Mouse (Mus musculus): ENCODE data around the gene Gpr132. TPM values are rescaled to one million over a fixed set of nuclear protein-coding genes. Genes with fewer than 3 reads are reported as not detected.
"Not testable (repeated sequence)": the region's sequence is repeated elsewhere in the genome, so short reads cannot be mapped to it uniquely, and the experiment has no call there.

Gene Gpr132
- polyA plus RNA-seq, 1 experiment from 2014 or later: 0.53 TPM

GRCm38 (mm10) chr12:112823221-112823620 lies 44.8 kb downstream of the Gpr132 start:
- Histone ChIP-seq H3K36me3 (ENCODE audit: control insufficient read depth, insufficient read depth, low read length) (peaks cover 33% of the 10 kb centered on the region), H3K27me3 (replicated peaks; ENCODE audit: control insufficient read depth, insufficient read depth, low read length) (no peaks in the 10 kb centered on the region), H3K9ac (ENCODE audit: low read depth, low read length) (no peak overlapping the region), H3K27ac (ENCODE audit: low read depth, low read length) (no peak overlapping the region), H3K9me3 (ENCODE audit: control insufficient read depth, low read length) (no peaks in the 10 kb centered on the region), H3K4me2 (peak overlapping the region; percentile 2), H3K4me1 (replicated peaks; ENCODE audit: control insufficient read depth, insufficient read depth, low read length) (peaks cover 56% of the 10 kb centered on the region), H3K4me3 (ENCODE audit: low read depth, low read length) (no peak overlapping the region)
- ATAC-seq (replicated peaks; ENCODE audit: low FRiP score): no peak
- DNase-seq (ENCODE audit: low spot score): no peak
- 50% methylated on average over 4 of the region's 4 CpGs for WGBS

DNA sequence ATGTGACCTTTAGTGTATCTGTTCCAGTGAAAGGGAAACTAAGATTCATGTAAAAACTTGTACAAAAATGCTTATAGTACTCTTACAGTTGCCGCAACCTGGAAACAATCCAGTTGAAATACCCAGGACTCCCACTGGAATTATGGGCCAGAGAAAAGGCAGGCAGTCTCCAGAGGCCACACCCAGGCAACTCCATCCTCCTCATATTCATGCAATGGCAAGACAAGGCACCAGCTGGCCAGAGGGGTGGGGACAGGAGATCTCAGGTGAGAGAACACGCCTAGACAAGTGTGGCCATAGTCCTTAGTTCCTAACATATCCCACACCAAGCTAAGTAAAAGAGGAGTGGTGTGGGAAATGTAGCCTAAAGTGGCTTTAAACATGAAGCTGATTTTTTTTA lies 45.4 kb downstream of the Gpr132 start:
- Histone ChIP-seq H3K27me3 (replicated peaks; ENCODE audit: control insufficient read depth, insufficient read depth, low read length) (no peaks in the 10 kb centered on the region), H3K9me3 (ENCODE audit: control insufficient read depth, low read length) (no peaks in the 10 kb centered on the region), H3K27ac (ENCODE audit: low read depth, low read length) (no peak overlapping the region), H3K4me1 (replicated peaks; ENCODE audit: control insufficient read depth, insufficient read depth, low read length) (peaks cover 52% of the 10 kb centered on the region), H3K36me3 (ENCODE audit: control insufficient read depth, insufficient read depth, low read length) (peaks cover 34% of the 10 kb centered on the region), H3K9ac (ENCODE audit: low read depth, low read length) (no peak overlapping the region), H3K4me2 (peak overlapping the region; percentile 16; the same call in 1 of the 2 replicates), H3K4me3 (ENCODE audit: low read depth, low read length) (no peak overlapping the region)
- DNase-seq (ENCODE audit: low spot score) (no peak), ATAC-seq (replicated peaks; ENCODE audit: low FRiP score) (no peak)
- 77% methylated on average over 2 of the region's 2 CpGs for WGBS

- DNase-seq (ENCODE audit: low spot score): no peak
- Histone ChIP-seq H3K4me3 (ENCODE audit: low read depth, low read length) (no peak overlapping the region), H3K9me3 (ENCODE audit: control insufficient read depth, low read length) (no peaks in the 10 kb centered on the region), H3K27ac (ENCODE audit: low read depth, low read length) (no peak overlapping the region), H3K27me3 (replicated peaks; ENCODE audit: control insufficient read depth, insufficient read depth, low read length) (no peaks in the 10 kb centered on the region), H3K36me3 (ENCODE audit: control insufficient read depth, insufficient read depth, low read length) (peaks cover 31% of the 10 kb centered on the region), H3K4me1 (replicated peaks; ENCODE audit: control insufficient read depth, insufficient read depth, low read length) (peaks cover 45% of the 10 kb centered on the region), H3K4me2 (no peak overlapping the region; the same call in 1 of the 2 replicates), H3K9ac (ENCODE audit: low read depth, low read length) (no peak overlapping the region)
- no peak for ATAC-seq (replicated peaks; ENCODE audit: low FRiP score)
- WGBS: 52% methylated on average over 4 of the region's 4 CpGs
Measured at GRCm38 (mm10) chr12:112821974-112822373, 46.1 kb downstream of the Gpr132 start.

GRCm38 (mm10) chr12:112821216-112821615 lies 46.8 kb downstream of the Gpr132 start:
- WGBS: 23% methylated on average over 1 of the region's 1 CpGs
- no peak for DNase-seq (ENCODE audit: low spot score)
- H3K4me2 ChIP-seq: no peak overlapping the region
- no peak overlapping the region for H3K9ac ChIP-seq (ENCODE audit: low read depth, low read length)
- H3K9me3 ChIP-seq (ENCODE audit: control insufficient read depth, low read length): no peaks in the 10 kb centered on the region
- no peak overlapping the region for H3K27ac ChIP-seq (ENCODE audit: low read depth, low read length)
- H3K4me3 ChIP-seq (ENCODE audit: low read depth, low read length): no peak overlapping the region
- peaks cover 30% of the 10 kb centered on the region for H3K36me3 ChIP-seq (ENCODE audit: control insufficient read depth, insufficient read depth, low read length)
- no peaks in the 10 kb centered on the region for H3K27me3 ChIP-seq (replicated peaks; ENCODE audit: control insufficient read depth, insufficient read depth, low read length)
- peak; percentile 42 for ATAC-seq (replicated peaks; ENCODE audit: low FRiP score)
- H3K4me1 ChIP-seq (replicated peaks; ENCODE audit: control insufficient read depth, insufficient read depth, low read length): peaks cover 38% of the 10 kb centered on the region

DNA sequence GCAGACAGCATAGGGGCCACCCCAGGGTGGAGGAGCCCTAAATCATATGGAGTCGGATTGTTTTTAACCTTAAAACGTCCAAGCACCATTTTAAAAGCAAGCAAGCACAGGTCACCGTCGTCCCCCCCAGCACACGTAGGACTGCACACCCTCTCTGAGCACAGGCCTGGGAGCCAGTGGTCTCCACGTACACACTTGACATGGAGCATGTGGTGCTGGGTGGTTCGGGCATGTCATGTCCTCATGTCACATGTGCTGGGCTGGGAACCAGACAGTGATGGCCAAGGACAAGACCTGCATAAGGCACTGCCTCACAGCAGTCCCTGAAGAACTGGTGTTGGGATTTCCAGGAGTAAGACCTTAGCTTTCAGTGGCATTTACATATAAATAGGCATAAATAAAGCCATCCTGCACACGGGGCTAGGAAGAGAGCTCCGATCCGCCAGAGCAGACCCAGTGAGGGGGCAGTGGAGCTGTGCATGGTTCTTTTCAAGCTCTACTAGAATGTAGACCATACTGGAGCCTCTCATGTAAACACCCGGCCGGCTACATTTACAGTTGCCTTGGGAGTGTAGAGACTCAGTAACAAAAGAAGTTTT lies 47.5 kb downstream of the Gpr132 start:
- Histone ChIP-seq H3K4me2 (no peak overlapping the region), H3K4me1 (replicated peaks; ENCODE audit: control insufficient read depth, insufficient read depth, low read length) (peaks cover 35% of the 10 kb centered on the region), H3K9ac (ENCODE audit: low read depth, low read length) (no peak overlapping the region), H3K4me3 (ENCODE audit: low read depth, low read length) (no peak overlapping the region), H3K27ac (ENCODE audit: low read depth, low read length) (no peak overlapping the region), H3K9me3 (ENCODE audit: control insufficient read depth, low read length) (no peaks in the 10 kb centered on the region), H3K36me3 (ENCODE audit: control insufficient read depth, insufficient read depth, low read length) (peaks cover 30% of the 10 kb centered on the region), H3K27me3 (replicated peaks; ENCODE audit: control insufficient read depth, insufficient read depth, low read length) (no peaks in the 10 kb centered on the region)
- ATAC-seq (replicated peaks; ENCODE audit: low FRiP score): no peak
- 88% methylated on average over 12 of the region's 12 CpGs for WGBS
- DNase-seq (ENCODE audit: low spot score): no peak

GRCm38 (mm10) chr12:112819057-112819662 lies 48.9 kb downstream of the Gpr132 start:
- Histone ChIP-seq H3K9me3 (ENCODE audit: control insufficient read depth, low read length) (no peaks in the 10 kb centered on the region), H3K27me3 (replicated peaks; ENCODE audit: control insufficient read depth, insufficient read depth, low read length) (no peaks in the 10 kb centered on the region), H3K4me3 (ENCODE audit: low read depth, low read length) (no peak overlapping the region), H3K9ac (ENCODE audit: low read depth, low read length) (no peak overlapping the region), H3K36me3 (ENCODE audit: control insufficient read depth, insufficient read depth, low read length) (peaks cover 28% of the 10 kb centered on the region), H3K4me1 (replicated peaks; ENCODE audit: control insufficient read depth, insufficient read depth, low read length) (peaks cover 26% of the 10 kb centered on the region), H3K27ac (ENCODE audit: low read depth, low read length) (no peak overlapping the region), H3K4me2 (no peak overlapping the region)
- DNase-seq (ENCODE audit: low spot score) (no peak), ATAC-seq (replicated peaks; ENCODE audit: low FRiP score) (no peak)
- WGBS: 87% methylated on average over 8 of the region's 8 CpGs

GRCm38 (mm10) chr12:112816866-112817265 lies 51.2 kb downstream of the Gpr132 start:
- H3K36me3 ChIP-seq (ENCODE audit: control insufficient read depth, insufficient read depth, low read length): peaks cover 23% of the 10 kb centered on the region
- not testable (repeated sequence) for DNase-seq (ENCODE audit: low spot score); H3K4me1 ChIP-seq (replicated peaks; ENCODE audit: control insufficient read depth, insufficient read depth, low read length); H3K27me3 ChIP-seq (replicated peaks; ENCODE audit: control insufficient read depth, insufficient read depth, low read length); H3K4me2 ChIP-seq; H3K9ac ChIP-seq (ENCODE audit: low read depth, low read length); H3K4me3 ChIP-seq (ENCODE audit: low read depth, low read length); H3K27ac ChIP-seq (ENCODE audit: low read depth, low read length); H3K9me3 ChIP-seq (ENCODE audit: control insufficient read depth, low read length); ATAC-seq (replicated peaks; ENCODE audit: low FRiP score)
- 82% methylated on average over 7 of the region's 7 CpGs for WGBS

GRCm38 (mm10) chr12:112816294-112816693 lies 51.7 kb downstream of the Gpr132 start:
- no peak for ATAC-seq (replicated peaks; ENCODE audit: low FRiP score)
- H3K27ac ChIP-seq (ENCODE audit: low read depth, low read length): no peak overlapping the region
- H3K4me3 ChIP-seq (ENCODE audit: low read depth, low read length): no peak overlapping the region
- peaks cover 19% of the 10 kb centered on the region for H3K36me3 ChIP-seq (ENCODE audit: control insufficient read depth, insufficient read depth, low read length)
- H3K4me2 ChIP-seq: no peak overlapping the region
- 0 out of 2 replicates have a peak, but pooled peaks cover 2% of the 10 kb centered on the region for H3K4me1 ChIP-seq (replicated peaks; ENCODE audit: control insufficient read depth, insufficient read depth, low read length)
- no peak for DNase-seq (ENCODE audit: low spot score)
- H3K9ac ChIP-seq (ENCODE audit: low read depth, low read length): no peak overlapping the region
- H3K27me3 ChIP-seq (replicated peaks; ENCODE audit: control insufficient read depth, insufficient read depth, low read length): no peaks in the 10 kb centered on the region
- H3K9me3 ChIP-seq (ENCODE audit: control insufficient read depth, low read length): no peaks in the 10 kb centered on the region
- WGBS: 56% methylated on average over 4 of the region's 4 CpGs
